Mouse (Mus musculus) embryonic facial prominence, embryonic 15.5 days (tissue): ENCODE results near the gene Lrrc31. TPM values are rescaled to one million over a fixed set of nuclear protein-coding genes. Genes with fewer than 3 reads are reported as not detected.

Source experiments
- ATAC-seq: fragments of 200-750 bp; cut with Nextera tagmentation; 2 replicates; pipeline ENCODE4 v1.8.0; 2017; ENCODE audit warnings: low read depth, moderate TSS enrichment; ENCODE audit not compliant: insufficient number of reproducible peaks, low FRiP score, low TSS enrichment
- H3K27ac ChIP-seq: fragments of 300-500 bp; sonication (generic); replicated peaks from 2 replicates; pipeline ENCODE4 v1.5.1; 2015; ENCODE audit warnings: mild to moderate bottlenecking, inconsistent platforms
- H3K27me3 ChIP-seq: fragments of 300-500 bp; sonication (generic); 2 replicates; pipeline ENCODE4 v1.6.1; 2015; ENCODE audit warnings: inconsistent platforms
- H3K36me3 ChIP-seq: fragments of 300-500 bp; sonication (generic); 2 replicates; pipeline ENCODE4 v1.6.1; 2015; ENCODE audit warnings: mild to moderate bottlenecking, inconsistent platforms
- H3K4me1 ChIP-seq: fragments of 300-500 bp; sonication (generic); 2 replicates; pipeline ENCODE4 v1.6.1; 2015; ENCODE audit warnings: inconsistent platforms
- H3K4me2 ChIP-seq: fragments of 300-500 bp; sonication (generic); replicated peaks from 2 replicates; pipeline ENCODE4 v1.6.1; 2015; ENCODE audit warnings: mild to moderate bottlenecking, inconsistent platforms
- H3K4me3 ChIP-seq: fragments of 300-500 bp; sonication (generic); replicated peaks from 2 replicates; pipeline ENCODE4 v1.5.1; 2015; ENCODE audit warnings: mild to moderate bottlenecking, inconsistent platforms
- H3K9ac ChIP-seq: fragments of 300-500 bp; sonication (generic); 2 replicates; pipeline ENCODE4 v1.6.1; 2015; ENCODE audit warnings: inconsistent platforms
- H3K9me3 ChIP-seq: fragments of 300-500 bp; sonication (generic); replicated peaks from 2 replicates; pipeline ENCODE4 v1.6.1; 2016; ENCODE audit warnings: inconsistent platforms
- WGBS: fragments of 180-500 bp; shearing (Covaris S2); methylation state at CpG from one replicate; pipeline ENCODE4 v1.1.7; 2015; 5-methylcytosine and 5-hydroxymethylcytosine counted together
- polyA plus RNA-seq: library from polyadenylated mRNA; unstranded; fragments of >200 nt; fragmentation: Nextera tagmentation; extraction: Ambion mirVana; gene quantifications from 2 replicates; pipeline ENCODE4 v1.2.1, GENCODE M21; 2015

The Lrrc31 gene
- polyA plus RNA-seq, 1 experiment from 2014 or later = 1.9 TPM

- no peak for ATAC-seq
- Histone ChIP-seq H3K4me2 (no peak overlapping the region), H3K4me1 (no peaks in the 10 kb centered on the region), H3K27me3 (no peaks in the 10 kb centered on the region), H3K9me3 (no peaks in the 10 kb centered on the region), H3K36me3 (no peaks in the 10 kb centered on the region), H3K27ac (no peak overlapping the region), H3K4me3 (no peak overlapping the region), H3K9ac (no peak overlapping the region)
- WGBS = 51% methylated on average over 5 of the region's 5 CpGs
These were observed 23.5 kb upstream of the Lrrc31 start for GRCm38 (mm10) chr3:30723179-30723578.

GRCm38 (mm10) chr3:30722461-30722860, 22.8 kb upstream of the Lrrc31 start:
- H3K9ac ChIP-seq = no peak overlapping the region
- WGBS = 72% methylated on average over 2 of the region's 2 CpGs
- no peak for ATAC-seq
- no peak overlapping the region for H3K27ac ChIP-seq
- H3K27me3 ChIP-seq = no peaks in the 10 kb centered on the region
- no peaks in the 10 kb centered on the region for H3K4me1 ChIP-seq
- no peaks in the 10 kb centered on the region for H3K9me3 ChIP-seq
- no peak overlapping the region for H3K4me2 ChIP-seq
- H3K36me3 ChIP-seq = no peaks in the 10 kb centered on the region
- no peak overlapping the region for H3K4me3 ChIP-seq

- Histone ChIP-seq H3K27ac (no peak overlapping the region), H3K9me3 (no peaks in the 10 kb centered on the region), H3K4me2 (no peak overlapping the region), H3K4me1 (no peaks in the 10 kb centered on the region), H3K36me3 (no peaks in the 10 kb centered on the region), H3K27me3 (no peaks in the 10 kb centered on the region), H3K9ac (no peak overlapping the region), H3K4me3 (no peak overlapping the region)
- 74% methylated on average over 4 of the region's 4 CpGs for WGBS
- ATAC-seq = no peak
These were observed 22.4 kb upstream of the Lrrc31 start for GRCm38 (mm10) chr3:30722036-30722435.

- no peak for ATAC-seq
- no peak overlapping the region for H3K27ac ChIP-seq
- H3K4me3 ChIP-seq = no peak overlapping the region
- H3K4me2 ChIP-seq = no peak overlapping the region
- no peaks in the 10 kb centered on the region for H3K36me3 ChIP-seq
- WGBS = 80% methylated on average over 3 of the region's 3 CpGs
- H3K4me1 ChIP-seq = no peaks in the 10 kb centered on the region
- no peak overlapping the region for H3K9ac ChIP-seq
- H3K9me3 ChIP-seq = no peaks in the 10 kb centered on the region
- H3K27me3 ChIP-seq = no peaks in the 10 kb centered on the region
These were observed 19.0 kb upstream of the Lrrc31 start for GRCm38 (mm10) chr3:30718649-30719048.

GRCm38 (mm10) chr3:30713334-30713733, 13.7 kb upstream of the Lrrc31 start:
- no peak for ATAC-seq
- H3K4me1 ChIP-seq = no peaks in the 10 kb centered on the region
- H3K36me3 ChIP-seq = no peaks in the 10 kb centered on the region
- no peak overlapping the region for H3K4me3 ChIP-seq
- 93% methylated on average over 1 of the region's 1 CpGs for WGBS
- H3K27ac ChIP-seq = no peak overlapping the region
- no peak overlapping the region for H3K4me2 ChIP-seq
- H3K9ac ChIP-seq = no peak overlapping the region
- H3K27me3 ChIP-seq = no peaks in the 10 kb centered on the region
- H3K9me3 ChIP-seq = no peaks in the 10 kb centered on the region

- H3K27ac ChIP-seq = no peak overlapping the region
- no peaks in the 10 kb centered on the region for H3K9me3 ChIP-seq
- H3K4me1 ChIP-seq = no peaks in the 10 kb centered on the region
- no peak overlapping the region for H3K9ac ChIP-seq
- ATAC-seq = no peak
- no peaks in the 10 kb centered on the region for H3K27me3 ChIP-seq
- H3K36me3 ChIP-seq = no peaks in the 10 kb centered on the region
- no peak overlapping the region for H3K4me3 ChIP-seq
- WGBS = 70% methylated on average over 6 of the region's 6 CpGs
- H3K4me2 ChIP-seq = no peak overlapping the region
These were observed 10.5 kb upstream of the Lrrc31 start for GRCm38 (mm10) chr3:30710191-30710590.

- Histone ChIP-seq H3K9ac (no peak overlapping the region), H3K27me3 (no peaks in the 10 kb centered on the region), H3K9me3 (no peaks in the 10 kb centered on the region), H3K4me2 (no peak overlapping the region), H3K4me1 (no peaks in the 10 kb centered on the region), H3K36me3 (no peaks in the 10 kb centered on the region), H3K4me3 (no peak overlapping the region), H3K27ac (no peak overlapping the region)
- no peak for ATAC-seq
- WGBS = 69% methylated on average over 4 of the region's 4 CpGs
These were observed 7.1 kb upstream of the Lrrc31 start for GRCm38 (mm10) chr3:30706614-30707276.

GRCm38 (mm10) chr3:30705977-30706376, 6.3 kb upstream of the Lrrc31 start:
- no peak overlapping the region for H3K9ac ChIP-seq
- WGBS = 82% methylated on average over 3 of the region's 3 CpGs
- no peaks in the 10 kb centered on the region for H3K27me3 ChIP-seq
- no peaks in the 10 kb centered on the region for H3K4me1 ChIP-seq
- H3K4me2 ChIP-seq = no peak overlapping the region
- H3K4me3 ChIP-seq = no peak overlapping the region
- H3K9me3 ChIP-seq = no peaks in the 10 kb centered on the region
- no peaks in the 10 kb centered on the region for H3K36me3 ChIP-seq
- no peak for ATAC-seq
- no peak overlapping the region for H3K27ac ChIP-seq

GRCm38 (mm10) chr3:30697891-30698290, 1.8 kb downstream of the Lrrc31 start:
- no peaks in the 10 kb centered on the region for H3K9me3 ChIP-seq
- ATAC-seq = no peak
- WGBS = 76% methylated on average over 4 of the region's 4 CpGs
- no peaks in the 10 kb centered on the region for H3K4me1 ChIP-seq
- no peaks in the 10 kb centered on the region for H3K27me3 ChIP-seq
- no peak overlapping the region for H3K27ac ChIP-seq
- H3K36me3 ChIP-seq = no peaks in the 10 kb centered on the region
- H3K9ac ChIP-seq = no peak overlapping the region
- no peak overlapping the region for H3K4me2 ChIP-seq
- no peak overlapping the region for H3K4me3 ChIP-seq

- 8% methylated on average over 2 of the region's 2 CpGs for WGBS
- H3K9me3 ChIP-seq = no peaks in the 10 kb centered on the region
- H3K4me2 ChIP-seq = no peak overlapping the region
- H3K4me3 ChIP-seq = no peak overlapping the region
- H3K27me3 ChIP-seq = no peaks in the 10 kb centered on the region
- no peak for ATAC-seq
- no peaks in the 10 kb centered on the region for H3K4me1 ChIP-seq
- H3K36me3 ChIP-seq = no peaks in the 10 kb centered on the region
- H3K27ac ChIP-seq = no peak overlapping the region
- H3K9ac ChIP-seq = no peak overlapping the region
These were observed 3.3 kb downstream of the Lrrc31 start for GRCm38 (mm10) chr3:30696346-30696745.

GRCm38 (mm10) chr3:30695661-30696060, 4.0 kb downstream of the Lrrc31 start:
- H3K4me2 ChIP-seq = no peak overlapping the region
- no peaks in the 10 kb centered on the region for H3K36me3 ChIP-seq
- 85% methylated on average over 2 of the region's 2 CpGs for WGBS
- H3K4me1 ChIP-seq = no peaks in the 10 kb centered on the region
- ATAC-seq = no peak
- H3K4me3 ChIP-seq = no peak overlapping the region
- H3K27me3 ChIP-seq = no peaks in the 10 kb centered on the region
- H3K9me3 ChIP-seq = no peaks in the 10 kb centered on the region
- no peak overlapping the region for H3K9ac ChIP-seq
- H3K27ac ChIP-seq = no peak overlapping the region

GRCm38 (mm10) chr3:30690976-30691375, 8.7 kb downstream of the Lrrc31 start:
- 47% methylated on average over 7 of the region's 7 CpGs for WGBS
- H3K27ac ChIP-seq = no peak overlapping the region
- no peak for ATAC-seq
- no peak overlapping the region for H3K9ac ChIP-seq
- no peaks in the 10 kb centered on the region for H3K27me3 ChIP-seq
- H3K4me1 ChIP-seq = no peaks in the 10 kb centered on the region
- H3K4me3 ChIP-seq = no peak overlapping the region
- H3K4me2 ChIP-seq = no peak overlapping the region
- no peaks in the 10 kb centered on the region for H3K36me3 ChIP-seq
- H3K9me3 ChIP-seq = no peaks in the 10 kb centered on the region
